Mouse (Mus musculus) layer of hippocampus, adult 2 months (tissue): ENCODE data around the gene Tmbim1. TPM values are rescaled to one million over a fixed set of nuclear protein-coding genes. Genes with fewer than 3 reads are reported as not detected.
A peak's percentile ranks its signal among the peaks of the same experiment; 100 is the strongest.

ENCODE experiments used
- DNase-seq, 2 experiments: peaks; one replicate each; pipeline ENCODE4 v3.0.0; 2022; ENCODE audit warnings: low spot score in 2 of 2
- H3K27ac ChIP-seq: fragments of 200-600 bp; 2 replicates; pipeline ENCODE4 v1.8.1; 2022
- H3K4me3 ChIP-seq: fragments of 200-600 bp; 2 replicates; pipeline ENCODE4 v1.8.1; 2022; ENCODE audit warnings: mild to moderate bottlenecking
- CTCF ChIP-seq: fragments of 200-600 bp; conservative IDR thresholded peaks from 2 replicates; pipeline ENCODE4 v1.8.1; 2022; ENCODE audit warnings: antibody characterized with exemption, mild to moderate bottlenecking, moderate library complexity
- total RNA-seq, 2 experiments: library from RNA; stranded (reverse); gene quantifications; 2 replicates each; pipeline ENCODE4 v1.2.3; 2021

Gene Tmbim1
- total RNA-seq, 2 experiments from 2014 or later: 23.3 to 23.9 TPM

DNA sequence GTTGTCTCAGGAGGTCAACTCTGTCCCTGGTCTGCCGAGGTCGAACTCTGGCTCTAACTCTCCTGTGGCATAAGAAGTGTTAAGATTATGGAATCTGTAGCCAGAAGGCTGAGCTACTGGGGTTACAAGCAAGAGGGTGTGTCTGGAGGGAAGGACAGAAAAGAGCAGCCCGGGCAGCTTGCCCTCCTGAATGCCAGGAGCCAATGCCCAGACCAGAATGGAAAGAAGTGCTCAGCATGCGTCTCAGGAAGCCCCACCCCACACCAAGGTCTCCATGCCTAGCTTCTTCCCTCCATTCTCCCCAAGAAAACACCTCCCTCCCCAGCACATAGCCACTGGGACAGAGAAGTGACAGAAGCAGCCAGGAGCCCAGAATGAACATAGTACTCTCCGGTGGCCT, 6.4 kb downstream of the Tmbim1 start:
- no peak for TF ChIP-seq CTCF
- H3K4me3 ChIP-seq: no peak overlapping the region
- no peak for DNase-seq
- H3K27ac ChIP-seq: peak overlapping the region; percentile 95

DNA sequence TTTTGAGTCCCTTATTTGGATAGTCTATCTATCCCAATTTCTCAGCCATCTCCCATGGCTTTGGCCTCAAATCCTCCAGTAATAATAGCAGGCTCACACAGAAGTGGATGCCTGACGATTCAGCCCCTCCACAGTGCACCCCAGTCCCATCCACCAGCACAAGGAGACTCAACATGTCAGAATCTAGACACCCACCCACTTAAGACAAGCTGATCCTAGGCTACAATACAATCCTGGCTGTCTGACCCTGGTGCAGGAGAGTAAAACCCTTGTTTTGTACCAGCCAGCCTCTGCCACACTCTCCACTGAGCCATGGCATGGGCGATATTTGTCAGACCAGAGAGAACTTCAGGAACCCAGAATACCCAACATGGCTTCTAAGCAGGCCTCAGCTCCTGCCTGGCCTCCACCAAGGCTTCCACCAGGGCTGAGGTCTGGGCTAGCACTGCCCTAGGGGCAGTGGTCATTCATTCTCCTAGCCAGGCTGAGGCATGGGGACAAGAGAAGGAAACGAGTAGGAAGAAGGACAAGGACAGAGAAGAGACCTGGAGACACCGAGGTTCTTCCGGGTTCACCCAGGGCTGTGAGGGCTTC, 7.2 kb downstream of the Tmbim1 start:
- H3K27ac ChIP-seq: peak overlapping the region; percentile 95
- no peak overlapping the region for H3K4me3 ChIP-seq
- TF ChIP-seq CTCF: no peak
- DNase-seq: no peak

DNA sequence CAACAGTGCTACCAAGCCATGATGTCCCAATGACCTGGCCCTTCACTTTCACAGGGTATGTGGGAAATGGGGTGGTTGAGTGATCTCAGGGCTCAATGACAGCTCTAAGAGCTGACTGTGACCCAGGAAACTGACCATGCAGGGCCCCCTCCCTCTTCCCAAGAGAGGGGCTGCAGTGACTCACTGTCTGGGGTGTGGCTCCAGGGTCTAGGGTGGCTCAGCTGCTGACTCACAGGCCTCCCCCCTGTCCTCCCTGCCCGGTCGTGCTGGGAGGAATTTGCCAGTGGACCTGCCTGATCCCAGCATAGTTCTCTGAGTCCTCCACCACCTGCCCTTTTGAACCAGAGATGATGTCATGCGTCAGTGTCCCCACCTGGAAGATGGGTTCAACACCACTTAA, 8.2 kb downstream of the Tmbim1 start:
- H3K27ac ChIP-seq: peak overlapping the region; percentile 95
- no peak for TF ChIP-seq CTCF
- DNase-seq: no peak
- no peak overlapping the region for H3K4me3 ChIP-seq

GRCm38 (mm10) chr1:74296477-74296876, 8.9 kb downstream of the Tmbim1 start:
- peak overlapping the region; percentile 28; the same call in 1 of the 2 replicates for H3K4me3 ChIP-seq
- H3K27ac ChIP-seq: peak overlapping the region; percentile 95
- DNase-seq: no peak
- no peak for TF ChIP-seq CTCF

- peak overlapping the region; percentile 28 for H3K4me3 ChIP-seq
- TF ChIP-seq CTCF: no peak
- peak overlapping the region; percentile 95 for H3K27ac ChIP-seq
- peak; percentile 79 to 93 for DNase-seq
These were observed 9.8 kb downstream of the Tmbim1 start for GRCm38 (mm10) chr1:74295456-74296171.

DNA sequence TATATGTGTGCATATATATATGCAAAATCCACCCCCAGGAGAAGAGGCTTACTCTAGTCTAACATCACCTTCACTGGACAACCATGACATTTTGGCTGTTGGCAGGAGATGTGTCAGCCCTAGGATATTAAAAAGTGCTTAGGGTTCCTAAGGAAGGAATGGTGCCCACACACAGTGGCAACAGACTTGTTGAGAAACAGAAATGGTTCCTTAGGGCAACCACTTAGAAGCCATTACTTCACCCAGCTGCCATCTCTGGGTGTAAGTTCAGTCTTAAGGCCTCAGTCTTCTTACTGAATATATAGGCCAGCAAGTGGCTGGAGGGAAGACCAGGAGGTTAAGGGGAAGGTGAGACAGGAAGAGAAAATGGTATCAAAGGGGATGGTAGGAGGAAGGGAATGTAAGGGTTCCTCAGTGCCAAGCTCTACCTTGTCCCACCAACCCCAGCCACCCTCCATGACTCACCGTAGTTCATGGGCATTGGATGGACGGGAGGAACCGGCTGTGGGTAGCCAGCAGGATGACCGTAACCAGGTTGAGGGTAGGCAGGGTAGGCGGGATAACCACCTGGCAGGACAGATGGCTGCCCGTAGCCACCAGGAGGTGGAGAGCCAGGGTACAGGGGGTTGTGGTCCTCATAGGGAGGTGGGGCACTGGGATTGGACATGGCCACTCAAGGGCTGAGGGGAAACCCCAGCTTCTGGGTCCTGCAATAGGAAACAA, 10.5 kb downstream of the Tmbim1 start:
- DNase-seq: no peak
- TF ChIP-seq CTCF: no peak
- Histone ChIP-seq H3K4me3 (peak overlapping the region; percentile 28; the same call in 1 of the 2 replicates), H3K27ac (peak overlapping the region; percentile 95)

DNA sequence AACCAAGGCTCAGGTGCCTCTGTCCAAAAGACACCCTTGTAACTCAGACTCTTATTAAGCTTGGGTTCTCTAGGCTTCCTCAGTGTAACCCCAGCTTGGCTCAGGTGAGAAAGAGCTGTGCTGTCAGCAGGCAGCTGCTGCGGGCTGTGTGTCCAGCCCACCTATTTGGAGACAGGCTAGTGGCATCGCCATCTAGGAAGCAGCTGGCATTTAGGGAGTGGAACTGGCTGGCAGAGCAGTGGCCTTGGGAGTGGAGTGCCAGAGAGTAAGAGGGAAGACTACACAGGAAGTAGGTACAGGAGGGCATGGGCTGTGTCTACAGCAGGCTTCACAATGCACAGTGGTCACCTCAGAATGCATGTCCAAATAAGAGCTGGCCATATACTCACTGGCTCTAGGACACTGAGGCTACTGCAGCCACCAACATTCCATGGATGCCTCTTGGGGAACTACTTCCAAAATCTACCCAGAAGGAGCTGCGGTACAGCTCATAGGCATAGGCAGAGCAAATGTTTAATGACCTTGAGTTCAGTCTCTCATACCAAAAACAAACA, 11.3 kb downstream of the Tmbim1 start:
- no peak for TF ChIP-seq CTCF
- Histone ChIP-seq H3K27ac (peak overlapping the region; percentile 74), H3K4me3 (no peak overlapping the region)
- DNase-seq: no peak

DNA sequence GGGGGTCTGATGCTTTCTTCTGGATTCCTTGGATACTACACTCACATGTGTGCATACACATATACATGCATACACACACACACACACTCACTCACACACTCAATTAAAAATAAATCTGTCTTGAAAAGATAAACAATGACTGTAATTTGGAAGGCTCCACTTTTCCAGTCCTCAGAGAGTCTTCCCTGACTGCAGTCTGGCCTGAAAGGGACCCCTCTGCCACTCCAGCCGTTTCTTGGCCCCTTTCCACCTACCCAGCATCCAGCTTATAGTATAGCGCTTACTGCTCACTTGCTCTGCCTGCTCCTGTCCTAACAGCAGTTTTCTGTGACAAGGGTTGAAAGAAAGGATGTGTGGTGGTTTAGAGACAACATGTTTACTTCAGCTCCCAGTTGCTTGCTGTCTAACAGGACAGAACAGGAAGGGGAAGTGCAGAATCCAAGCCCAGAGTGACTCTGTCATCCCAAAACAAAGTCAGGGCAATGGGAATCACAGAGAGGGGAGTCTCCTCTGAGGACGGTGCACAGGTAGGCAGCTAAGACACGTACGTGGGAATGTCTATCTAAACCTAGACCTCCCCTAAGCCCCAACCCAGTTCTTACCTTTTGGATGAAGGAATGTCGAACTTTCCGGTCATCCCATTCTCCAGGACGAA, 12.0 kb downstream of the Tmbim1 start:
- TF ChIP-seq CTCF: no peak
- DNase-seq: no peak
- no peak overlapping the region for H3K4me3 ChIP-seq
- H3K27ac ChIP-seq: peak overlapping the region; percentile 74

- no peak for TF ChIP-seq CTCF
- Histone ChIP-seq H3K27ac (peak overlapping the region; percentile 74), H3K4me3 (no peak overlapping the region)
- DNase-seq: no peak
These were observed 12.9 kb downstream of the Tmbim1 start for GRCm38 (mm10) chr1:74292331-74293020.

DNA sequence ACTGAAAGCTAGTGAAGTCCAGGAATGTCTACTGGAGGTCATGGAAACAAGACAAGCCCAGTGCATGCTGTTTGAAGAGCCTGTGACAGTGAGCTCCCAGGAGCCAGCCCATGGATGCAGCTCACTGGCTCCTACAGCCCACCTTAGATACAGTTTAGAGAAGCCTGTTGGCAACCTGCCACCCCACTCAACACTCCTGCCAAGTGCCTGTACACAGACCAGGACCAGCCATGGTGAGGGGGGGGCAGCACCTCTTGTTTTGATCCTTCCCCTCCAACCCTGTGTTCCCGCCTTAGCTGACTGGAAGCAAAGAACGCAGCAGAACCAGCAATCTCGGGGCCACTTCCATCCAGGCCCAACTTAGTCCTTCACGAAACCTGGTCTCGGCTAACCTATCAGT, 15.3 kb downstream of the Tmbim1 start:
- Histone ChIP-seq H3K27ac (peak overlapping the region; percentile 70), H3K4me3 (no peak overlapping the region)
- no peak for TF ChIP-seq CTCF
- DNase-seq: no peak

- H3K27ac ChIP-seq: peak overlapping the region; percentile 70
- no peak overlapping the region for H3K4me3 ChIP-seq
- TF ChIP-seq CTCF: no peak
- no peak for DNase-seq
These were observed 15.7 kb downstream of the Tmbim1 start for GRCm38 (mm10) chr1:74289740-74290139.

- Histone ChIP-seq H3K4me3 (no peak overlapping the region), H3K27ac (peak overlapping the region; percentile 70)
- DNase-seq: no peak
- TF ChIP-seq CTCF: no peak
These were observed 16.2 kb downstream of the Tmbim1 start for GRCm38 (mm10) chr1:74289248-74289647.
